Mouse (Mus musculus) NIH3T3 (cell line): ENCODE measurements around the gene Catsper3.

Experiments used
- DNase-seq: peaks from one replicate; pipeline ENCODE4 v3.0.0-alpha.2; 2012; ENCODE audit warnings: low read depth

Catsper3 gene

GRCm38 (mm10) chr13:55852205-55852604, 67.8 kb downstream of the Catsper3 start:
- no peak for DNase-seq

- peak; percentile 60 for DNase-seq
Measured at GRCm38 (mm10) chr13:55855793-55856192, 71.4 kb downstream of the Catsper3 start.

- DNase-seq = no peak
Measured at GRCm38 (mm10) chr13:55858463-55858862, 74.1 kb downstream of the Catsper3 start.
